Mouse (Mus musculus) MEL (cell line): ENCODE results near the gene Col4a2. TPM values are rescaled to one million over a fixed set of nuclear protein-coding genes. Genes with fewer than 3 reads are reported as not detected.

Experiments
- DNase-seq: peaks from one replicate; pipeline ENCODE4 v3.0.0; 2011; ENCODE audit warnings: low read depth, low spot score
- H3K27ac ChIP-seq: 2 replicates; pipeline ENCODE4 v1.5.1; 2012; ENCODE audit warnings: low read depth, mild to moderate bottlenecking, control low read depth, low read length, moderate library complexity; ENCODE audit not compliant: control insufficient read depth
- H3K27me3 ChIP-seq, 2 experiments: fragments of 150-350 bp in 1 of 2; sonication (generic) in 1 of 2; 2 replicates each; pipeline ENCODE4 v1.6.1; 2012; ENCODE audit warnings: low read length in 2 of 2, mild to moderate bottlenecking in 2 of 2, improper control_type of control experiment in 1 of 2, moderate library complexity in 1 of 2; ENCODE audit not compliant: insufficient read depth in 2 of 2, control insufficient read depth in 1 of 2
- H3K36me3 ChIP-seq, 2 experiments: 2 replicates each; pipeline ENCODE4 v1.6.1; 2012 to 2014; ENCODE audit warnings: low read length in 2 of 2, improper control_type of control experiment in 1 of 2, inconsistent platforms in 1 of 2, mild to moderate bottlenecking in 1 of 2; ENCODE audit not compliant: insufficient read depth in 2 of 2, control insufficient read depth in 1 of 2
- H3K4me1 ChIP-seq, 2 experiments: fragments of 150-350 bp in 1 of 2; sonication (generic) in 1 of 2; 2 replicates each; pipeline ENCODE4 v1.6.1; 2012; ENCODE audit warnings: low read length in 2 of 2, improper control_type of control experiment in 1 of 2, mild to moderate bottlenecking in 1 of 2; ENCODE audit not compliant: insufficient read depth in 2 of 2, control insufficient read depth in 1 of 2
- H3K4me3 ChIP-seq, 2 experiments: fragments of 150-350 bp in 1 of 2; sonication (generic) in 1 of 2; 2 replicates each; pipeline ENCODE4 v1.5.1; 2012; ENCODE audit warnings: low read depth in 2 of 2, low read length in 2 of 2, mild to moderate bottlenecking in 2 of 2, moderate library complexity in 2 of 2, control low read depth in 1 of 2, improper control_type of control experiment in 1 of 2; ENCODE audit not compliant: control insufficient read depth in 1 of 2, insufficient read depth in 1 of 2
- H3K79me2 ChIP-seq: 2 replicates; pipeline ENCODE4 v1.6.1; 2012; ENCODE audit warnings: mild to moderate bottlenecking, low read length, moderate library complexity; ENCODE audit not compliant: control insufficient read depth, poor library complexity, insufficient read depth
- H3K9ac ChIP-seq: 2 replicates; pipeline ENCODE4 v1.6.1; 2012; ENCODE audit warnings: low read depth, mild to moderate bottlenecking, control low read depth, low read length, moderate library complexity; ENCODE audit not compliant: control insufficient read depth, poor library complexity, severe bottlenecking
- H3K9me3 ChIP-seq: fragments of 150-350 bp; sonication (generic); replicated peaks from 2 replicates; pipeline ENCODE4 v1.6.1; 2012; ENCODE audit warnings: mild to moderate bottlenecking, low read length, improper control_type of control experiment, moderate library complexity; ENCODE audit not compliant: insufficient read depth
- BHLHE40 ChIP-seq: IDR thresholded peaks from 2 replicates; pipeline ENCODE4 v1.6.1; 2012; ENCODE audit warnings: low read depth, mild to moderate bottlenecking, inconsistent platforms, low read length, improper control_type of control experiment, borderline replicate concordance
- ELF1 ChIP-seq: IDR thresholded peaks from 2 replicates; pipeline ENCODE4 v1.6.1; 2014; ENCODE audit warnings: low read depth, mild to moderate bottlenecking, inconsistent platforms, low read length, improper control_type of control experiment, moderate library complexity
- ETS1 ChIP-seq: IDR thresholded peaks from 2 replicates; pipeline ENCODE4 v1.6.1; 2012; ENCODE audit warnings: low read depth, mild to moderate bottlenecking, inconsistent platforms, low read length, improper control_type of control experiment, moderate library complexity
- GABPA ChIP-seq: IDR thresholded peaks from 2 replicates; pipeline ENCODE4 v1.6.1; 2012; ENCODE audit warnings: low read depth, mild to moderate bottlenecking, inconsistent platforms, low read length, improper control_type of control experiment, moderate library complexity
- GATA1 ChIP-seq: IDR thresholded peaks from 2 replicates; pipeline ENCODE4 v1.6.1; 2011; ENCODE audit warnings: low read depth, low read length, improper control_type of control experiment
- HCFC1 ChIP-seq: IDR thresholded peaks from 2 replicates; pipeline ENCODE4 v1.6.1; 2012; ENCODE audit warnings: low read depth, mild to moderate bottlenecking, inconsistent platforms, low read length, improper control_type of control experiment, moderate library complexity
- JUND ChIP-seq: IDR thresholded peaks from 2 replicates; pipeline ENCODE4 v1.6.1; 2011; ENCODE audit warnings: low read depth, mild to moderate bottlenecking, improper control_type of control experiment, low read length
- KAT2A ChIP-seq: conservative IDR thresholded peaks from 2 replicates; pipeline ENCODE4 v1.6.1; 2012; ENCODE audit warnings: low read depth, low read length, improper control_type of control experiment, inconsistent platforms
- MAZ ChIP-seq: IDR thresholded peaks from 2 replicates; pipeline ENCODE4 v1.6.1; 2012; ENCODE audit warnings: low read depth, mild to moderate bottlenecking, inconsistent platforms, low read length, improper control_type of control experiment
- MXI1 ChIP-seq: IDR thresholded peaks from 2 replicates; pipeline ENCODE4 v1.6.1; 2011; ENCODE audit warnings: mild to moderate bottlenecking, low read depth, low read length, improper control_type of control experiment
- NELFE ChIP-seq: IDR thresholded peaks from 2 replicates; pipeline ENCODE4 v1.6.1; 2011; ENCODE audit warnings: low read depth, low read length, improper control_type of control experiment
- POLR2A ChIP-seq, 2 experiments: IDR thresholded peaks; 2 replicates each; pipeline ENCODE4 v1.6.1; 2011 to 2012; ENCODE audit warnings: low read length in 2 of 2, mild to moderate bottlenecking in 2 of 2, control low read depth in 1 of 2, improper control_type of control experiment in 1 of 2, low read depth in 1 of 2, moderate library complexity in 1 of 2; ENCODE audit not compliant: control insufficient read depth in 1 of 2, insufficient read depth in 1 of 2, poor library complexity in 1 of 2
- POLR2AphosphoS2 ChIP-seq: IDR thresholded peaks from 2 replicates; pipeline ENCODE4 v1.6.1; 2011; ENCODE audit warnings: low read length, improper control_type of control experiment
- POLR2AphosphoS5 ChIP-seq: IDR thresholded peaks from 2 replicates; pipeline ENCODE4 v1.6.1; 2012; ENCODE audit warnings: low read depth, borderline replicate concordance, mild to moderate bottlenecking, inconsistent platforms, low read length, moderate library complexity, mixed read lengths
- RCOR1 ChIP-seq: IDR thresholded peaks from 2 replicates; pipeline ENCODE4 v1.6.1; 2012; ENCODE audit warnings: low read depth, mild to moderate bottlenecking, inconsistent platforms, low read length, improper control_type of control experiment
- TBP ChIP-seq: IDR thresholded peaks from 2 replicates; pipeline ENCODE4 v1.8.0; 2011; ENCODE audit warnings: low read depth, low read length, improper control_type of control experiment
- TCF12 ChIP-seq: IDR thresholded peaks from 2 replicates; pipeline ENCODE4 v1.6.1; 2014; ENCODE audit warnings: low read depth, mild to moderate bottlenecking, inconsistent platforms, low read length, improper control_type of control experiment, moderate library complexity
- UBTF ChIP-seq: IDR thresholded peaks from 2 replicates; pipeline ENCODE4 v1.6.1; 2012; ENCODE audit warnings: low read depth, mild to moderate bottlenecking, inconsistent platforms, low read length, improper control_type of control experiment, moderate library complexity, borderline replicate concordance; ENCODE audit not compliant: insufficient read depth
- USF1 ChIP-seq: IDR thresholded peaks from 2 replicates; pipeline ENCODE4 v1.6.1; 2014; ENCODE audit warnings: low read depth, mild to moderate bottlenecking, inconsistent platforms, low read length, improper control_type of control experiment, moderate library complexity
- USF2 ChIP-seq, 2 experiments: IDR thresholded peaks; 2 replicates each; pipeline ENCODE4 v1.6.1; 2011 to 2012; ENCODE audit warnings: improper control_type of control experiment in 2 of 2, low read length in 2 of 2, borderline replicate concordance in 1 of 2, inconsistent platforms in 1 of 2, low read depth in 1 of 2, mild to moderate bottlenecking in 1 of 2; ENCODE audit not compliant: insufficient read depth in 1 of 2
- ZC3H11A ChIP-seq: IDR thresholded peaks from 2 replicates; pipeline ENCODE4 v1.6.1; 2012; ENCODE audit warnings: low read depth, mild to moderate bottlenecking, inconsistent platforms, low read length, improper control_type of control experiment
- ZMIZ1 ChIP-seq: IDR thresholded peaks from 2 replicates; pipeline ENCODE4 v1.6.1; 2012; ENCODE audit warnings: low read depth, mild to moderate bottlenecking, inconsistent platforms, low read length, improper control_type of control experiment, moderate library complexity
- ZNF384 ChIP-seq: IDR thresholded peaks from 2 replicates; pipeline ENCODE4 v1.6.1; 2012; ENCODE audit warnings: low read depth, mild to moderate bottlenecking, inconsistent platforms, low read length, improper control_type of control experiment
- polyA plus RNA-seq, 2 experiments: library from polyadenylated mRNA; stranded (reverse) in 1 of 2; unstranded in 1 of 2; fragments of >175 nt in 1 of 2; fragments of >200 nt in 1 of 2; gene quantifications; 2 replicates each; pipeline versions ENCODE4 v1.2.1 to v1.2.4; 2012; ENCODE audit warnings: low replicate concordance in 2 of 2, low read depth in 1 of 2; ENCODE audit not compliant: insufficient read length in 2 of 2, insufficient read depth in 1 of 2, missing spikeins in 1 of 2
- total RNA-seq: library from RNA; depleted of rRNA; stranded (reverse); fragments of 300-350 nt; gene quantifications from 2 replicates; pipeline ENCODE4 v1.2.3, GENCODE M21; 2012

Col4a2 gene
- total and polyA plus RNA-seq, 3 experiments = 0.04 to 0.81 TPM; not detected in 1

GRCm38 (mm10) chr8:11362278-11363214, 49.9 kb downstream of the Col4a2 start:
- TF ChIP-seq JUND (no peak), MXI1 (no peak), POLR2AphosphoS2 (no peak), POLR2AphosphoS5 (no peak), POLR2A (IDR thresholded peaks at IDR 0.05; ENCODE audit: control insufficient read depth in 1 of 2, insufficient read depth in 1 of 2, low read depth in 1 of 2, low read length in 2 of 2, poor library complexity in 1 of 2) (no peak), ZMIZ1 (no peak), ELF1 (no peak), RCOR1 (no peak), HCFC1 (no peak), NELFE (no peak), TBP (no peak), GATA1 (no peak), ZC3H11A (no peak), ETS1 (no peak), BHLHE40 (no peak)
- TF ChIP-seq, all 39 proteins: peak for 0
- Histone ChIP-seq H3K4me3 (no peak overlapping the region), H3K27ac (no peak overlapping the region), H3K9me3 (no peaks in the 10 kb centered on the region), H3K79me2 (no peaks in the 10 kb centered on the region), H3K9ac (no peak overlapping the region), H3K36me3 (no peaks in the 10 kb centered on the region), H3K27me3 (no peaks in the 10 kb centered on the region), H3K4me1 (no peaks in the 10 kb centered on the region)
- DNase-seq = no peak

GRCm38 (mm10) chr8:11363340-11364126, 50.9 kb downstream of the Col4a2 start:
- Histone ChIP-seq H3K79me2 (no peaks in the 10 kb centered on the region), H3K27me3 (no peaks in the 10 kb centered on the region), H3K4me1 (no peaks in the 10 kb centered on the region), H3K27ac (no peak overlapping the region), H3K9ac (no peak overlapping the region), H3K36me3 (no peaks in the 10 kb centered on the region), H3K9me3 (no peaks in the 10 kb centered on the region), H3K4me3 (no peak overlapping the region)
- DNase-seq = no peak
- TF ChIP-seq TCF12 = no peak
- TF ChIP-seq GABPA = no peak
- no peak for TF ChIP-seq ETS1
- no peak for TF ChIP-seq USF2 (IDR thresholded peaks at IDR 0.05; ENCODE audit: borderline replicate concordance in 1 of 2, insufficient read depth in 1 of 2, low read depth in 1 of 2, low read length in 2 of 2)
- TF ChIP-seq ZC3H11A = no peak
- TF ChIP-seq POLR2AphosphoS5 = no peak
- TF ChIP-seq UBTF = no peak
- TF ChIP-seq USF1 = no peak
- no peak for TF ChIP-seq JUND
- no peak for TF ChIP-seq MAZ
- TF ChIP-seq HCFC1 = no peak
- no peak for TF ChIP-seq KAT2A
- TF ChIP-seq ZNF384 = no peak
- no peak for TF ChIP-seq MXI1
